Mouse (Mus musculus) hindbrain, embryonic 16.5 days (tissue): ENCODE measurements around the gene Sva. TPM values are rescaled to one million over a fixed set of nuclear protein-coding genes. Genes with fewer than 3 reads are reported as not detected.

ENCODE experiments used
- ATAC-seq: fragments of 200-750 bp; cut with Nextera tagmentation; 2 replicates; pipeline ENCODE4 v1.8.0; 2017; ENCODE audit warnings: moderate TSS enrichment, moderate library complexity
- H3K27ac ChIP-seq: fragments of 300-500 bp; sonication (generic); 2 replicates; pipeline ENCODE4 v1.5.1; 2014; ENCODE audit warnings: low read depth, mild to moderate bottlenecking, control low read depth, low read length, moderate library complexity
- H3K27me3 ChIP-seq: fragments of 300-500 bp; sonication (generic); replicated peaks from 2 replicates; pipeline ENCODE4 v1.6.1; 2014; ENCODE audit warnings: low read length; ENCODE audit not compliant: control insufficient read depth, insufficient read depth
- H3K36me3 ChIP-seq: fragments of 300-500 bp; sonication (generic); 2 replicates; pipeline ENCODE4 v1.6.1; 2014; ENCODE audit warnings: mild to moderate bottlenecking, low read length, moderate library complexity, mixed read lengths; ENCODE audit not compliant: control insufficient read depth, insufficient read depth
- H3K4me1 ChIP-seq: fragments of 300-500 bp; sonication (generic); 2 replicates; pipeline ENCODE4 v1.6.1; 2014; ENCODE audit warnings: low read depth, low read length; ENCODE audit not compliant: control insufficient read depth, insufficient read depth
- H3K4me2 ChIP-seq: fragments of 300-500 bp; sonication (generic); 2 replicates; pipeline ENCODE4 v1.6.1; 2014; ENCODE audit warnings: mild to moderate bottlenecking, low read length, control low read depth, moderate library complexity
- H3K4me3 ChIP-seq: fragments of 300-500 bp; sonication (generic); 2 replicates; pipeline ENCODE4 v1.5.1; 2014; ENCODE audit warnings: mild to moderate bottlenecking, low read length, control low read depth, moderate library complexity
- H3K9ac ChIP-seq: fragments of 300-500 bp; sonication (generic); 2 replicates; pipeline ENCODE4 v1.6.1; 2014; ENCODE audit warnings: low read depth, mild to moderate bottlenecking, control low read depth, low read length, moderate library complexity
- H3K9me3 ChIP-seq: fragments of 300-500 bp; sonication (generic); 2 replicates; pipeline ENCODE4 v1.6.1; 2014; ENCODE audit warnings: mild to moderate bottlenecking, low read length, moderate library complexity; ENCODE audit not compliant: control insufficient read depth
- polyA plus RNA-seq: library from polyadenylated mRNA; unstranded; fragments of >200 nt; fragmentation: Nextera tagmentation; extraction: Ambion mirVana; gene quantifications from 2 replicates; pipeline ENCODE4 v1.2.1, GENCODE M21; 2015

Gene Sva
- polyA plus RNA-seq, result not detected in 2 replicates

DNA sequence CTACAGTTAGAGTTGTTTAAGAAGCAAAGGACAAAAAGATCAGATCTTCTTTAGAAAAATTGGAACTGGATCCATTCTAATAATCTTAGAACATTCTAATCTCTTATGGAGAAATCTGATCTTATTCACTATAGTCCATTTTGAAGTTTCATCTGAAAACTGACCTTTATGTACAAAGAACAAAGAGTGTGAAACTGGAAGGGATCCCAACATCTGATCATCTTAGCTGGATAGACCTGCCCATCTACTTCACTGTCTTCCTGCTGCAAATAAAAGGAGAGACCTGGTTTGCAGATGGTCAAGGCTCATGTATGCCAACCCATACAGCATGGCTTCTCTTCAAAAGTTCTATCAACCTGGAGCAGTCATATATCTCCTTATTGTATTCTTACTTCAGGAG is at the start of gene Sva:
TSS of gene Sva (plus strand) at position 301 of the 400 bp plus-strand sequence.
- no peak within 1 kb of the TSS for H3K4me2 ChIP-seq
- no peaks in the 10 kb centered on the region for H3K36me3 ChIP-seq
- no peaks in the 10 kb centered on the region for H3K4me1 ChIP-seq
- H3K27ac ChIP-seq, result no peak within 1 kb of the TSS
- H3K9ac ChIP-seq, result no peak within 1 kb of the TSS
- no peak for ATAC-seq
- H3K4me3 ChIP-seq, result no peak within 1 kb of the TSS
- no peaks in the 10 kb centered on the region for H3K9me3 ChIP-seq
- no peaks in the 10 kb centered on the region for H3K27me3 ChIP-seq

Other genes with a start within 250 kb of the Sva start
- not detected in 2 replicates for gene Pip, start 190.9 kb upstream of the Sva start, polyA plus RNA-seq
- not detected in 2 replicates for gene Sval2, start 185.4 kb upstream of the Sva start, polyA plus RNA-seq
- gene Sval1, start 86.8 kb upstream of the Sva start, polyA plus RNA-seq, result not detected in 2 replicates
- gene Sval3, start 70.3 kb upstream of the Sva start, polyA plus RNA-seq, result not detected in 2 replicates
- gene Tas2r139, start 102.5 kb downstream of the Sva start, polyA plus RNA-seq, result not detected in 2 replicates
- gene Tas2r144, start 176.9 kb downstream of the Sva start, polyA plus RNA-seq, result not detected in 2 replicates
- 14.2 and 15.0 TPM in 2 replicates for gene Gstk1, start 207.5 kb downstream of the Sva start, polyA plus RNA-seq
- gene Tmem139, start 223.6 kb downstream of the Sva start, polyA plus RNA-seq, result 0.14 TPM in 2 replicates
- 28.2 and 31.8 TPM in 2 replicates for gene Casp2, start 226.6 kb downstream of the Sva start, polyA plus RNA-seq
- 0.99 and 1.2 TPM in 2 replicates for gene Clcn1, start 248.3 kb downstream of the Sva start, polyA plus RNA-seq